Mouse (Mus musculus) thymus, postnatal 36 days (tissue): Measurements from ENCODE around the gene Parp3.

Source experiments
- DNase-seq, 2 experiments: peaks; one replicate each; pipeline ENCODE4 v3.0.0; 2022; ENCODE audit warnings: mixed read lengths in 2 of 2

The Parp3 gene

DNA sequence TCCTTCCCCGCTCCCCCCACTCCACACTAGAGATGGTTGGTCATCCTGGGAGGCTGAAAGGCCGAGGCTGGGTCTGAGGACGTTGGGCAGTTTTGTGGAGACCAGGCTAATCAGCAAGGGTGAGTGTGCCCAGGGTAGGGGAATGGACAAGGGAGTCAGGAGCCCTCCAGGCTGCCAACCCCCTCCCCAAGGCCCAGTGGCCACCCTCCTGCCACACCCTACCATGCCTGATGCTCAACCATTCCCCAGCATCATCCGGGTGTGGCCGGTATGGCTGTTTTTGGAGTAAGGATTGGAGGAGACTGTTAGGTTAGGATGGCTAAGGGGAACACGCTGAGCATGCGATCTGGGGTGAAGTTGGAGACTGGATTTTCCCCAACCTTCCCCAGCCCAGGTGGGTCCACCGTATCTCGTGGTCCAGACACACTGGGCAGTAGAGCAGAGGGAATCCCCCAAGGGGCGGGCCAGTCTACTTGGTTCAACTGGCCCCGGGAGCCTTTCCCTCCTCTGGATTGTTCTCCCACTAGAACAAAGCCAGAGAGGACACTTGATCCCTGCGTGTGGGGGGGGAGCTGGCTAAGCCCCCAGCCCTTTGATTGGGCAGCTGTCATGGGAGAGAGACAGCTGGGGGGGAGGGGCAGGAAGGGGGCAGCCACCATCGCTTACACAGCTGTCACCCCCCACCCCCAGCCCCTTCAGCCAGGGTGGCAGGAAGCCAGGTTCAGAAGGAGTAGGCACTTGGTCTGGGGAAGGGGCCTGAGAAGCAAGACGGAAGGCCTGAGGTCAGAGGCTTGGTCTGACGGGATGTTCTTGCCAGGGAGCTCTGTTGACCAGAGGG is 20.2 kb downstream of the Parp3 start:
- no peak for DNase-seq

- DNase-seq: no peak
These were observed 21.7 kb downstream of the Parp3 start for GRCm38 (mm10) chr9:106454888-106455681.

DNA sequence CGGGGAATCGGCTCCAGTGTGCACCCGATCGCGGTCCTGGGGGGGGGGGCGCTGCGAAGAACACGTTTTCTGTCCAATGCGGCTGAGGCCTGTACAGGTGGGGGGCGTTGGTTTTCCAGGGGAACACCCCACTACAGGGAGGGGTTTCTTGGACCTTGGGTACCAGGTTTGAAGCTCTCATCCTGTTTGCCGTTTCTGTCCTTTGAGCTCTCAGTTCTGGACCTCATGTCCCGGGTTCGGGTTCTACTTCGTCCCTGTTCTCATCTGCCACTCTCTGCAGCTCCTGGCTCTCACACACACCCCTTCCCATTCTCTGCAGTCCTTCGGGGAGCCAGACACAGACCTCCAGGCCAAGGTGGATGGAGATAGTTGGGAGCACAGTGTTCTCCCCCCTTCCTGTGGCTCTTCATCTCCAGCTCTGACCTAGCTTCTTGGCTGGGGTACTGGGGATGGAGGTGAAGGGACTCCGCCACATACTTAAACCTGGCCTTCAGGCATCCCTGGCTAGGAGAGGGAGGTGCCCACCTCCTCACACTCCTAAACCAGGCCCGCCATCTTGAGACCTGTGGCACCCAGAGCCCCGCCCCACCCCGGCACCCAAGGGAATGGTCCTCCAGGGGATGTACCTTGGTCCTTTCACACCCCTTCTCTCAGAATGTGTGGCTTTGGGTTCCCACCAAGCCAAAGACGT is 22.5 kb downstream of the Parp3 start:
- no peak for DNase-seq

GRCm38 (mm10) chr9:106453271-106454070 is 23.3 kb downstream of the Parp3 start, which contains the start of gene Pcbp4:
Gene Pcbp4 (plus strand): TSS chr9:106453291.
- DNase-seq: peak; percentile 38 to 46

DNA sequence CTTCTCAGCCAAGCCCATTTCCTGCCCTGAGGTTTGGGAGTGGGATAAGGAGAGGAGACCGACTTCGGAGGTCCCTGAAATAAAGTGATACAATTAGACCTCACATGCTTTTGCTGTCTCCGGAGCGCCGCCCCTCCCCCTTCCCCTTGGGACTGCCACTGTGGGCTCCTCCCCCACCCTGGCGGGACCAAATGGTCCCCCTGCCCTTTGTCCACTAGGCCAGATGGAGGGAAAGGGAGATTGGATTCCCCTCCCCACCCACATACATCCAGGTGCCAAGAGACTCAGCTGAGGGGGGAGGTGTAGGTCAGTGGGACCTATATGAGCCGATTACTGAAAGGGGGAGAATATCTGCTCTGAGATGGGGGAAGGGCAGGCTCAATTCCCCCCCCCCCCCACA is 23.9 kb downstream of the Parp3 start:
- peak in 1 of 2 experiments; percentile 39 for DNase-seq

DNA sequence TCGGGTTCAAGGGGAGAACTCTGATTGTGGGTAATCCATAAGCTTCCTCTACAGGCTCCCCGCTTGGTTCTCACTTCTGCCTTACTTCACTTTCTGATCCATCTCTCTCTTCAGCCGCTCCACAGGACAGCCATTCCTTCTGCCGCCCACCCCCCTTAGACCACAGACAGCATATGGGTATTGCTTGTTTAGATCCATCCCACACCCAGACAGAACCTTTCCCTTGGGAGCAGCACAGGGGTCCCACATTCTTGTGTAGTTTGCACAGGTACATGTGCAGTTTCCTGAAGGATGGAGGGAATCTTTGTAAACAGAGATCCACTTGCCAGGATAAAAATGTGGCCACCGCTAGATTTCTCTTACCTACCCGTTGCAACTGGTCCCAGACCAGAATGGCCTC is 24.4 kb downstream of the Parp3 start:
- no peak for DNase-seq

DNA sequence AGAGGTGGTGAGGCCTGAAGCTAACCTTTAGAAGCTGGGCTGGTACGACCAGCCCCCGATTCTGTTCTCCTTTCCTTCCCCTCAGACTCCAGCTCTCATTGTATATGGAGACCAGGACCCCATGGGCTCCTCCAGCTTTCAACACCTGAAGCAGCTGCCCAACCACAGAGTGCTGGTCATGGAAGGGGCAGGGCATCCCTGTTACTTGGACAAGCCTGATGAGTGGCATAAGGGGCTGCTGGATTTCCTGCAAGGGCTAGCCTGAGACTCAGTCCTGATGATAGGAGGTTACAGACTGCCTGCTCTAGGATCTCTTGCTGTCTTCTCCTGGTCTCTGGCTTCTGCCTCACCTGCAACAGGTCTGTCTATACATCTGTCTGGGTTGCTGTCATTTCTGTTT is 24.9 kb downstream of the Parp3 start:
- no peak for DNase-seq

- no peak for DNase-seq
These were observed 25.5 kb downstream of the Parp3 start for GRCm38 (mm10) chr9:106451298-106451697.

DNA sequence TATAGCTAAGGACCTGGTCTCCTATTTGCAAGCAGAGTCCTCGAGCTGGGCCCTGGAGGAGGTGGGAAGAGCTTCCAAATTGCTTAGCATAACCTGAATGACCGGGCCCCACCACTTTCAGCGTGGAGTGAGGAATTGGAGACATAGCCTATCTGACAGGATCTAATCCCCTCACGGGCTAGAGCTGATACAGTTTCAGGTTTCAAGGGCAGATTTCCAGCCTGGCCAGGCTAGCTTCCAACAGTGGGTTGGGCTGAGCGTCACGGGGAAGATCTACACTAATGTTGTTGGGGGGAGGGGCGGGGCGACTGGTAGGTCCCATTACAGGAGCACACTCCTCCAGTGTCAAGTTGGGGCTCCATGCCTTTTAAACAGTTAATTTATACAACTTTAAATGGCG is 26.1 kb downstream of the Parp3 start:
- no peak for DNase-seq

GRCm38 (mm10) chr9:106449947-106450346 is 26.8 kb downstream of the Parp3 start:
- DNase-seq: no peak

DNA sequence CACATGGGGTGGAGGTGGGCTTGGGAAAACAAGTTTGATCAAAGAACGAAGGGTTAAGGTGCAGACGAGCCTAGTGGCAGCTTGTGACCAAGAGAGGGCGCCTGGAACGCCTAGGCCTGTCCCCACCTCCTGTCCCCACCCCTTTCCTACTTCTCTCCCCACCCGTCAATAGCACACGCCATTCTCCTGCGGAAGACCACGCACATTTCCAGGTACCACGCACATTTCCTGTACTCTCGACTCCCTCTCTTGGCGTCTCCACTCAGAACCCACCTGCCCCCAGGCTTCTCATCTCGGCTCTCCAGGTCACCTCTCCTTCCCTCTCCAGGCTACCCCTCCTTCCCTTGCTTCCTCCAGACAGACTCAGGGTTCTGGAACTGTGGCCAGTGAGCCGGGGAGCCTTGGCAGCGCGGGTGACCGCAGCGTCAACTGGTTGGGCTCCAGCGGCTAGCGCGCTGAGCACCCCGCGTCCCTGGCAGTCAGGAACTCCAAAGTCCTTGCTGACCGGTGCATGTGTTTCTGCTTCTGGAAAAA is 28.2 kb downstream of the Parp3 start:
- DNase-seq: peak; percentile 56 to 66

- no peak for DNase-seq
These were observed 28.8 kb downstream of the Parp3 start for GRCm38 (mm10) chr9:106447951-106448350.

DNA sequence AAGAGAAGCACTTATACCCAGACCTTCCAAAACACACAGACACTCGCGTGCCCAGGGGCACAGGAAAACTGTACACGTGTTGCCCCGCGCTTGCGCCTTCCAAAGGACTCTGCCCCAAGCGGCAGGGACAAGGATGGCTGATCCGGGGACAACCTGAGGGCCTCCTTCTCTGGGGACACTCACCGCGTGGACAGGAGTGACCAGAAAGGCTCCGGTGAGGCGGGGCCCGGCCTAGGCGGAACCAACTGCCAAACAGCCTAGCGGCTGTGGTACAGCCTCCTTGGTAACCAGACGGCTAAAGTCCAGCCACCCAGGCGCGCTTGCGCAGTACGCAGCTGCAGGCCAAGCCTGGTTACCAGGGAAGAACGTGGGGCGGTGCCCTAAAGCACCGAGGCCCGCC is 29.4 kb downstream of the Parp3 start, which contains the start of the genes Abhd14b and Abhd14a:
TSS of gene Abhd14b (plus strand) at position 112 of the 400 bp plus-strand sequence.
TSS of gene Abhd14a (minus strand) at position 331 of the 400 bp plus-strand sequence.
- DNase-seq: peak; percentile 77 to 79

DNA sequence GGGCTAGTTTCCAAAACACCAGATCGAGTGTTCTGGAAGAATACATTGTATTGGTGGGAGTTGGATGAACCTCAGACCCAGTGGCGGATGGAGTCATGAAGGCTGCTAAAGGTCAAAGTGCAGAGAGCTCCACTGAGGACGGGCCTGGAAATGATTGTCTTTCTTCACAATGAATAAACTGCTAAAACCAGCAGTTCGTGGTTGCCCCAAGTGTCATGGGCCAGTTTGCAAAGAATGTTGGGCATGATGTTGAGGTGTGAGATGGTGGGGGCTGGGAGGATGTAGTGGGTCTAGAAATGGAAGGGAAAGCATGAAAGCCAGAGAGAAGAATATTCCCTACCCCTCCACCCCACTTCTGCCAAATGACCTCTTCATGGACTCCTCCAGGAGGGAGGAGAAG is 31.9 kb downstream of the Parp3 start:
- DNase-seq: no peak

DNA sequence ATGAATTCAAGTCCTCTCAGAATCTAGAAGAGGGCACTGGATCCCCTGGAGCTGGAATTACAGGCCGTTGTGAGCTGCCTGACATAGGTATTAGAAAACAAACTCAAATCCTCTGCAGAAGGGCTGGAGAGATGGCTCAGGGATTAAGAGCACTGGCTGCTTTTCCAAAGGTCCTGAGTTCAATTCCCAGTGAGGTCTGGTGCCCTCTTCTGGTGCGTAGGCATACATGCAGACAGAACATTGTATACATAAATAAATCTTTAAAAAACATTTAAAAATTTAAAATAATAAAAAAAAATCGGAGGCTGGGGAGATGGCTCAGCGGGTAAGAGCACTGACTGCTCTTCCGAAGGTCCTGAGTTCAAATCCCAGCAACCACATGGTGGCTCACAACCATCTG is 34.1 kb downstream of the Parp3 start:
- DNase-seq: no peak

DNA sequence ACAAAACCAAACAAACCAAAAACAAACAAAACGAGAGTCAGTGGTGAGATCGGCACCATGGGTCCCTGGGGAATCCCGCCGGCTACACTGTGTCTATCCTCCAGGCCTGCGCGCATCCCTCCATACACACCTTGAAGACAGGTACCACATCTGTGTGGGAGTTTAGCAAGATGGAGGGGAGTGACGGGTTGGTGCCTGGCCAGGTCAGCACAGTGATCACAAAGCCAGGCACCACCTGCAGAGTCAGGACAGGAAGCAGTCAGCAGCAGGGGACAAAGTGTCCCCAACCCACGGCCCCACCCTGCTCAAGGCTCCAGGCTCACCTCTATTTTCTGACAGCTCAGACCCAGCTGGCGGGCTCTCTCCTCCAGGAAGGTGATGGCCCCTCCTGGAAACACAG is 40.2 kb downstream of the Parp3 start:
- DNase-seq: no peak

DNA sequence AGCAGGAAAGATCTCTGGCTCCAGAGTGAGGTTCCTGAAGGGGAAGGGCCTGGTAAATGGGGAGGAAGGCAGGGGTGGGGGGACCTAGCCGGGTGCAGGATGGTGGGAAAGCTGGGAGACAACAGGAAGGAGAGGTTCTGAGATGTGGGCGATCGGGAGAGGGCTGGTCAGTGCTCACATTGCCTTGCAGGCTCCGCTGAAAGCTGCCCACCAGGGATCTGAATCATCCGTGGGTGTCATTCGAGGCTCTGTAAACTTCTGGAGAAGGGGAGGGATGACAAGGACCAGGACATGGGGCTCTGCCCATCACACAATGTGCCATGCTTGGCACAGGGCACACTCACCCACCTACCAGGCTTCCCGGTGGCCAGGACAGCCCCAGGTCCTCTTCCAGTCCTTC is 43.4 kb downstream of the Parp3 start:
- DNase-seq: no peak

DNA sequence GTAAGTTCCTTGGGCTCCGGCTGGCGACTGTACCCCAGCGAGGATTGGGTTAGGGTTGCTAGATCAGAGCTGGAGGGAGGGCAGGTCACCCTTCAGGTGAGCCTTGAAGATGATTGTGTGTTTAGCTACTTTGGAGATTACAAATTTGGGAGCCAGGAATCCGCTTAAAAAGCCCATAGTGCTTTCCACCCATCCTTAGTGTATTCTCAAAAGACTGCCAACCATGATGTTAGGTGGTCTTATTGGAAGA is 46.8 kb downstream of the Parp3 start:
- no peak for DNase-seq

DNA sequence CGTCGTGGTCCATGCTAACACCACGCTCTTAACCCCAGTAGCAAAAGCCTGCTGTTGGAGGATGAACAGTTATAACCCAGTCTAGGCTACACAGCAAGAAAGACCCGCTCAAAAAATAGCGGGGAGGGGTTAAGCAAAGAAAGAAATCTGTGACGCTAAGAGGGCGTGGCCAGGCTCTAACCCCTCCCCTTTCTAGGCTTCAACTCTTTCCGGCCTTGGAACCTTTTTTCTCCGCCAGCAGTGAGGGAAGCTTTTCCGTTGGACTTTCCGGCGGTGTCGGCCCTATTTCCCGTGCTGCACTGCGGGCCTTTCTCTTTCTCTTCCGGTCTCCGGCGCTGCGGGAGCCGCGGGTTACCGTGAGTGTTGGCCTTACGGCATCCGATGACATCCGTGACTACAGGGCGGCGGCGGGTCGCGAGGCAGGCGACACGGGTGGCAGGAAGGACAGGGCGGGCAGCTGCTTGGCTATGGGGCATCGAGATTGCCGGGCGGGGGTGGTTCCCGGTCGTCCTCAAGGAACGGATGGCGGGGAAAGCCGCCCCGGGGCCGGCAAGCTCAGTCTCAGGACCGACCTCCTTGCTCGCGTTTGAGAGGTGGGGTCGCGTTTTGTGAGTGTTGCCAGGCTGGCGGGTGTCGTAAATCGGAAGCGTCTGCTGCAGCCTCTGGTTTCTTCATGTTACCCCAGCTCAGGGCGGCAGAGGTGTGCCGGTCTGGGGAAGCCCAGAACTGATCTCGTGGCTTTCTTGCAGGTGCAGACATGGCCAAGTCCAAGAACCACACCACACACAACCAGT is 47.3 kb downstream of the Parp3 start, which contains the start of gene Rpl29:
TSS of gene Rpl29 (plus strand) at position 234 of the 794 bp plus-strand sequence.
- peak; percentile 93 to 94 for DNase-seq

GRCm38 (mm10) chr9:106428719-106429220 is 48.0 kb downstream of the Parp3 start:
- DNase-seq: no peak

DNA sequence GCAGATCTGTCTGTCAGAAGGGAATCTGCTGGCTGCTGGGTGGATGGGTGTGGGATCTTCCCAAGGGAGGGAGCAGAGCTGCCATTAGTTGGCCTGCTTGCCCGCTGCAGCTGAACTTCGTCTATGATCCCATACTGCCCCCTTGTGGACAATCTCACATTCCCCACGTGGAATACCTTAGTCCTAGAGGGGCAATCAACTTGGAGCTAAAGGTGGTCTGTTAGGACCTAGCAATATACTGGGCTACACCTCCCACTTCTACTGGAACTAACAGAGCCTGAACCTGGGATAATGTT is 54.9 kb downstream of the Parp3 start:
- peak; percentile 70 to 76 for DNase-seq
